Mouse (Mus musculus) ES-E14 (cell line): ENCODE measurements around the gene Rbm4.

Experiments used
- CHD2 ChIP-seq: IDR thresholded peaks from 2 replicates; pipeline ENCODE4 v1.6.1; 2014; ENCODE audit warnings: mild to moderate bottlenecking, low read depth, low read length, inconsistent platforms
- MAFK ChIP-seq: IDR thresholded peaks from 2 replicates; pipeline ENCODE4 v1.6.1; 2014; ENCODE audit warnings: mild to moderate bottlenecking, low read depth, low read length, inconsistent platforms; ENCODE audit not compliant: insufficient read depth
- ZNF384 ChIP-seq: IDR thresholded peaks from 2 replicates; pipeline ENCODE4 v1.6.1; 2012; ENCODE audit warnings: low read depth, low read length, inconsistent platforms

DNA sequence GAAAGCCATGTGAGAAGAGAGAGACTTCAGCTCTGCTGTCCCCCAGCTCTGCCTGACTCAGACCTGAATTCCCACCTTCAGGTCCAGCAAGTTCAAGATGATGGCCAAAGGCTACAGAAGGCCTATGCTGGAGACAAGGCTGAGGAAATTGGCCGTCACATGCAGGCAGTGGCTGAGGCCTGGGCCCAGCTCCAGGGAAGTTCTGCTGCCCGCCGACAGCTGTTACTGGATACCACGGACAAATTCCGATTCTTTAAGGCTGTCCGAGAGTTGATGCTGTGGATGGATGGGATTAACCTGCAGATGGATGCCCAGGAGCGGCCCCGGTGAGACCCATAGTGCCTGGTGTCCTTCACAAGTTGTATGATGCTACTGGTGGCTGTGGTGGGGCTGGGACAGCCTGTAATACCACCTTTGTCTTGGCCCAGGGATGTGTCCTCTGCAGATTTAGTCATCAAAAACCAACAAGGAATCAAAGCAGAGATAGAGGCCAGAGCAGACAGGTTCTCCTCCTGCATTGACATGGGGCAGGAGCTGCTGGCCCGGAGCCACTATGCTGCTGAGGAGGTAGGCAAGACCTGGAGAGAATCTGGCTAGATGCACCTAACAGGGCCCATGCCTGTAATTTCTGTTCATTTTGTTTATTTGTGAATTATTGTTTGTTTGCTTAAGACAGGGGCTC is 45.9 kb downstream of the Rbm4 start:
- no peak for TF ChIP-seq MAFK
- no peak for TF ChIP-seq CHD2
- TF ChIP-seq ZNF384, result no peak
